Mouse (Mus musculus): Measurements from ENCODE around the gene Dpm1.

Dpm1 gene

DNA sequence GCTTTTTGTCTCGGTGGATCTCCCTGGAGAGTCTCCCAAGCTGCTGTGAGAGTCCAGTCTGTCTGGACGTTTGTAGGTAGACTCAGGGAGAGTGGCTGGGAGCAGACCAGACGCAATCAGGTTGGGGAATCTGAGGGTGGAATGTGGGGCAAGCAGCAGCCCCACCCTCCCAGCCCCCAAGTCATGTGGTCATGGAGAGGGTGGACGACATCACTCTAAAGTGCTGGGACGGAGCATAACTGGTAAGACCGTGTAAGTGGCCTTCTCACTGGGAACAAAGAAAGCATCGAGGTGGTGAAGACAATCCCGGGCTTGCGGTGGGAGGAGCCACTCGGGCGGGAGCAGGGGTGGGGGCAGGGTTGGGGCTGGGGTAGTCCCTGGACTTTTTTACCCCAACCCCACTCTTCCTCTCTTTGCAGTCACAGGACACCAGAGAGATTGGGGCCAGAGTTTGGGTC, 68.8 kb downstream of the Dpm1 start:
- DNase-seq, result no peak

DNA sequence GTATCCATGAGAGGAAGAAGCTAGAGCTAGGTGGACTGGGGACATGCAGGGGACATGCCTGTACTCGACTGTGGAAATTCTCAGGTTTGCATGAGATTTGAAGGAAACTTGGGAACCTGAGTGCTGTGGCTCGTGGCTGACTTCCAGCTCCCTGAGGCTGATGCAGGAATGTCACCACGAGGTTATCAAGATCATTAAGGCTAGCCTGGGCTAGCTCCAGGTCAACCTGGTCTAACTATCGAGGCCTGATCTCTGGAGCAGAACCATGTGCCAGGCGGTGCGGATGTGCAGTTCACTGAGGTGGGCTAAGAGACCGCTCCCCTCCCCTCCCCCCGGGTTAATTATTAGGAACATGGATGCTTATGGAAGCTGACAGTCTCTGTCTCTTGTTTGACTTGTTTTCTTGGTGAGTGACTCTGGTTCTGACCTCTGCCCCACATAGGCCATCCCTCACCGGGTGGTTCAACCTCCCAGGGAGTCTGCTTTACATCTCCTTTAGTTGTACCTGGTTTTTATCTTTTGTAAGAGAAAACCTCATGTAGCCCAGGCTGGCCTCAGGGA, 69.9 kb downstream of the Dpm1 start:
- DNase-seq, result peak in 1 of 2 experiments; percentile 49

Measured in kidney, postnatal 25 days (tissue).